Comparison of ENCODE assay signal across 12 mouse cellular contexts in the genomic region with DNA sequence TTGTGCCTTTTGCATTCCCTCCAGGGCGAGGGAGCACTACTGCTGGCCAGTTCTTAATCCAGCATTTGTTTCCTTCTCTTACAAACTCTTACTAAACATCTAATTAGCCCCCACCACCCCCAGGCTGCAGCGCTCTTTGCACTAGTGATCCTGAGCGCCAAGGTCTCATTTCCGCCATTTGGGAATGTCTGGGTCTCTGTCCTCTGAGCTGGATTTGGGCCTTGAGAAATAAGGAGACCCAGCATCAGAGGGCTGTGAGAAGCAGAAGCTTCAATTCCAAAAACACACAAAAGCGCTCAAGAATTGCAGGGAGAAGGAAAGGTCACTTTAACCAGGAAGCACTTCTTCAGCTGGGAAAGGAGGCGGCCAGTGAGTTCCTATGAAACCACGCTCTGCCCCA. TPM values are rescaled to one million over a fixed set of nuclear protein-coding genes. Genes with fewer than 3 reads are reported as not detected.
DNase-seq lines count a peak whose midpoint lies in the region; ATAC-seq and TF ChIP-seq lines count a peak whose summit lies in the region.
"Had no signal": no experiment of that assay in that cellular context is flagged by ENCODE, and none has a peak within 500 bp of the region (broad histone marks: within the 10 kb centered on the region; RNA-seq: fewer than 3 reads in every experiment).

No protein-coding gene starts in this region.

- peak overlapping the region; percentile 62 for H3K9ac ChIP-seq in hindbrain, embryonic 13.5 days
- peak overlapping the region; percentile 29; the same call in 1 of the 2 replicates for H3K9ac ChIP-seq in midbrain, embryonic 14.5 days (replicated peaks; ENCODE audit: low read length)
- H3K9ac ChIP-seq: heart, embryonic 13.5 days; liver, embryonic 15.5 days had no signal

- peak overlapping the region; percentile 42; the same call in 1 of the 2 replicates for H3K27ac ChIP-seq in heart, embryonic 10.5 days
- H3K27ac ChIP-seq in cortical plate, adult 2 months (ENCODE audit: insufficient read depth, low read length): peak overlapping the region; percentile 90
- peak overlapping the region; percentile 91 for H3K27ac ChIP-seq in hindbrain, embryonic 13.5 days
- H3K27ac ChIP-seq in midbrain, embryonic 14.5 days (replicated peaks; ENCODE audit: low read depth, low read length): peak overlapping the region; percentile 92
- H3K27ac ChIP-seq: heart, embryonic 13.5 days; liver, embryonic 15.5 days had no signal

- peaks cover 36% of the 10 kb centered on the region for H3K4me1 ChIP-seq in heart, embryonic 10.5 days
- H3K4me1 ChIP-seq in cortical plate, adult 2 months (ENCODE audit: control insufficient read depth, insufficient read depth, low read length): peaks cover 1% of the 10 kb centered on the region; the same call in 1 of the 2 replicates
- H3K4me1 ChIP-seq in hindbrain, embryonic 13.5 days (replicated peaks): peaks cover 55% of the 10 kb centered on the region
- peaks cover 36% of the 10 kb centered on the region for H3K4me1 ChIP-seq in midbrain, embryonic 14.5 days (ENCODE audit: control insufficient read depth, insufficient read depth, low read length)
- H3K4me1 ChIP-seq: liver, embryonic 15.5 days had no signal

- no peak for DNase-seq in heart, embryonic 10.5 days (ENCODE audit: low spot score)
- no peak for DNase-seq in heart, adult 18-20 months
- DNase-seq in midbrain, embryonic 14.5 days: no peak
- no peak for DNase-seq in layer of hippocampus, adult 11-12 months (ENCODE audit: low spot score)
- DNase-seq in gastrocnemius, adult 8-10 months (ENCODE audit: low spot score in 2 of 2): no peak
- no peak for DNase-seq in spleen, postnatal 4 days (ENCODE audit: low spot score in 2 of 2)

- no peaks in the 10 kb centered on the region for H3K36me3 ChIP-seq in heart, embryonic 10.5 days
- H3K36me3 ChIP-seq in hindbrain, embryonic 13.5 days: no peaks in the 10 kb centered on the region
- no peaks in the 10 kb centered on the region for H3K36me3 ChIP-seq in midbrain, embryonic 14.5 days (ENCODE audit: control insufficient read depth, insufficient read depth, low read length)
- H3K36me3 ChIP-seq: heart, embryonic 13.5 days; liver, embryonic 15.5 days had no signal

- no peak for ATAC-seq in hindbrain, embryonic 13.5 days (ENCODE audit: low FRiP score)
- ATAC-seq in midbrain, embryonic 14.5 days (ENCODE audit: low FRiP score, low TSS enrichment): no peak

- 76% methylated on average over 7 of the region's 7 CpGs for WGBS in heart, embryonic 10.5 days
- WGBS in hindbrain, embryonic 13.5 days: 68% methylated on average over 7 of the region's 7 CpGs
- 62% methylated on average over 7 of the region's 7 CpGs for WGBS in midbrain, embryonic 14.5 days

- no peaks in the 10 kb centered on the region for H3K9me3 ChIP-seq in heart, embryonic 10.5 days
- no peaks in the 10 kb centered on the region for H3K9me3 ChIP-seq in hindbrain, embryonic 13.5 days
- no peaks in the 10 kb centered on the region for H3K9me3 ChIP-seq in midbrain, embryonic 14.5 days (ENCODE audit: control insufficient read depth, low read length)
- H3K9me3 ChIP-seq: heart, embryonic 13.5 days; liver, embryonic 15.5 days had no signal

- H3K4me3 ChIP-seq in heart, embryonic 10.5 days: no peak overlapping the region
- no peak overlapping the region for H3K4me3 ChIP-seq in cortical plate, adult 2 months (ENCODE audit: insufficient read depth, low read length)
- H3K4me3 ChIP-seq in hindbrain, embryonic 13.5 days: no peak overlapping the region
- no peak overlapping the region for H3K4me3 ChIP-seq in midbrain, embryonic 14.5 days (replicated peaks; ENCODE audit: low read depth, low read length)
- H3K4me3 ChIP-seq: heart, embryonic 13.5 days; liver, embryonic 15.5 days; myocyte had no signal

- H3K4me2 ChIP-seq in hindbrain, embryonic 13.5 days: no peak overlapping the region
- no peak overlapping the region for H3K4me2 ChIP-seq in midbrain, embryonic 14.5 days (ENCODE audit: low read length)
- H3K4me2 ChIP-seq: heart, embryonic 13.5 days; liver, embryonic 15.5 days had no signal

- TF ChIP-seq CTCF in cortical plate, adult 2 months (IDR thresholded peaks at IDR 0.05; ENCODE audit: extremely low read depth, insufficient read depth, low read length): no peak

- no peak for TF ChIP-seq POLR2A in cortical plate, adult 2 months (IDR thresholded peaks at IDR 0.05; ENCODE audit: extremely low read depth, insufficient read depth, low read length)

- peaks cover 20% of the 10 kb centered on the region for H3K27me3 ChIP-seq in heart, embryonic 10.5 days (ENCODE audit: insufficient read depth, poor library complexity, severe bottlenecking)
- no peaks in the 10 kb centered on the region for H3K27me3 ChIP-seq in hindbrain, embryonic 13.5 days
- H3K27me3 ChIP-seq in midbrain, embryonic 14.5 days (ENCODE audit: control insufficient read depth, insufficient read depth, low read length): no peaks in the 10 kb centered on the region

RNA-seq across cellular contexts. Expression of a gene that starts 7.8 kb away (rescaled TPM):
- polyA plus RNA-seq in heart, embryonic 10.5 days (2016; fragmentation: Nextera tagmentation; extraction: Ambion mirVana): not detected in 2 replicates
- not detected for total RNA-seq in heart, adult 18-20 months (2021)
- polyA plus RNA-seq in cortical plate, adult 2 months (2012; rRNA removed): 0.53 TPM in 1 of 2 replicates, not detected in the other
- polyA plus RNA-seq in hindbrain, embryonic 13.5 days (2015; fragmentation: Nextera tagmentation; extraction: Ambion mirVana): 0.48 and 1.1 TPM in 2 replicates
- 2.3 and 2.4 TPM in 2 replicates for polyA plus RNA-seq in midbrain, embryonic 14.5 days (2014; fragmentation: Nextera tagmentation; extraction: Ambion mirVana)
- total RNA-seq in gastrocnemius, adult 8-10 months (2022): not detected
- polyA plus RNA-seq: heart, embryonic 13.5 days; myocyte; spleen, adult 2 months had no signal

RNA-seq across cellular contexts. Expression of a gene that starts 27.9 kb away (rescaled TPM):
- polyA plus RNA-seq in heart, embryonic 10.5 days (2016; fragmentation: Nextera tagmentation; extraction: Ambion mirVana): 63.2 and 68.2 TPM in 2 replicates
- total RNA-seq in heart, adult 18-20 months (2021): 10 to 100 TPM; 19.4 to 21.1 TPM
- 101 and 108 TPM in 2 replicates for polyA plus RNA-seq in cortical plate, adult 2 months (2012; rRNA removed)
- polyA plus RNA-seq in hindbrain, embryonic 13.5 days (2015; fragmentation: Nextera tagmentation; extraction: Ambion mirVana): 91.7 and 95.8 TPM in 2 replicates
- 47.8 and 89.9 TPM in 2 replicates for polyA plus RNA-seq in midbrain, embryonic 14.5 days (2014; fragmentation: Nextera tagmentation; extraction: Ambion mirVana)
- total RNA-seq in gastrocnemius, adult 8-10 months (2022): 10 to 100 TPM; 16.4 to 18.4 (median 17.4) TPM

Comparison
In these comparisons a context has a peak if more than half of its experiments do, and no peak if none do; other contexts are left out.
1. H3K27ac ChIP-seq: peak in every context shown above with its lines; median percentile 92 in midbrain, embryonic 14.5 days; 91 in hindbrain, embryonic 13.5 days; 90 in cortical plate, adult 2 months; 42 in heart, embryonic 10.5 days.